Mouse (Mus musculus): ENCODE data around the gene Cpe. TPM values are rescaled to one million over a fixed set of nuclear protein-coding genes. Genes with fewer than 3 reads are reported as not detected.

Gene Cpe
- polyA plus RNA-seq, 1 experiment from 2014 or later: 229 TPM

- Histone ChIP-seq H3K4me3 (replicated peaks) (no peak overlapping the region), H3K27ac (replicated peaks) (no peak overlapping the region), H3K36me3 (no peaks in the 10 kb centered on the region), H3K4me2 (replicated peaks) (no peak overlapping the region), H3K9me3 (replicated peaks) (no peaks in the 10 kb centered on the region), H3K27me3 (no peaks in the 10 kb centered on the region), H3K9ac (no peak overlapping the region), H3K4me1 (peaks cover 6% of the 10 kb centered on the region; the same call in 1 of the 2 replicates)
- ATAC-seq (ENCODE audit: insufficient number of reproducible peaks, low FRiP score, low TSS enrichment, low read depth): no peak
These were observed 40.6 kb downstream of the Cpe start for GRCm38 (mm10) chr8:64652285-64652684.

GRCm38 (mm10) chr8:64648063-64648462 is 44.8 kb downstream of the Cpe start:
- Histone ChIP-seq H3K4me3 (replicated peaks) (no peak overlapping the region), H3K4me1 (peaks cover 6% of the 10 kb centered on the region; the same call in 1 of the 2 replicates), H3K9ac (no peak overlapping the region), H3K9me3 (replicated peaks) (no peaks in the 10 kb centered on the region), H3K27me3 (no peaks in the 10 kb centered on the region), H3K36me3 (no peaks in the 10 kb centered on the region), H3K4me2 (replicated peaks) (no peak overlapping the region), H3K27ac (replicated peaks) (0 out of 2 replicates have a peak overlapping the region, but pooled peaks have one; percentile 35)
- 78% methylated on average over 4 of the region's 4 CpGs for WGBS
- ATAC-seq (ENCODE audit: insufficient number of reproducible peaks, low FRiP score, low TSS enrichment, low read depth): no peak

GRCm38 (mm10) chr8:64647148-64647547 is 45.7 kb downstream of the Cpe start:
- no peaks in the 10 kb centered on the region for H3K36me3 ChIP-seq
- H3K9me3 ChIP-seq (replicated peaks): no peaks in the 10 kb centered on the region
- H3K4me1 ChIP-seq: peaks cover 6% of the 10 kb centered on the region; the same call in 1 of the 2 replicates
- ATAC-seq (ENCODE audit: insufficient number of reproducible peaks, low FRiP score, low TSS enrichment, low read depth): no peak
- 70% methylated on average over 3 of the region's 3 CpGs for WGBS
- H3K4me3 ChIP-seq (replicated peaks): no peak overlapping the region
- no peaks in the 10 kb centered on the region for H3K27me3 ChIP-seq
- H3K4me2 ChIP-seq (replicated peaks): no peak overlapping the region
- peak overlapping the region; percentile 34; the same call in 1 of the 2 replicates for H3K27ac ChIP-seq (replicated peaks)
- no peak overlapping the region for H3K9ac ChIP-seq

- ATAC-seq (ENCODE audit: insufficient number of reproducible peaks, low FRiP score, low TSS enrichment, low read depth): no peak
- Histone ChIP-seq H3K9me3 (replicated peaks) (no peaks in the 10 kb centered on the region), H3K27ac (replicated peaks) (0 out of 2 replicates have a peak overlapping the region, but pooled peaks have one; percentile 34), H3K4me1 (peaks cover 6% of the 10 kb centered on the region; the same call in 1 of the 2 replicates), H3K27me3 (no peaks in the 10 kb centered on the region), H3K36me3 (no peaks in the 10 kb centered on the region), H3K9ac (no peak overlapping the region), H3K4me2 (replicated peaks) (no peak overlapping the region), H3K4me3 (replicated peaks) (no peak overlapping the region)
- 95% methylated on average over 5 of the region's 5 CpGs for WGBS
These were observed 46.4 kb downstream of the Cpe start for GRCm38 (mm10) chr8:64646421-64646820.

GRCm38 (mm10) chr8:64644108-64645005 is 48.5 kb downstream of the Cpe start:
- no peaks in the 10 kb centered on the region for H3K36me3 ChIP-seq
- WGBS: 62% methylated on average over 12 of the region's 12 CpGs
- H3K4me3 ChIP-seq (replicated peaks): no peak overlapping the region
- no peak overlapping the region for H3K27ac ChIP-seq (replicated peaks)
- no peaks in the 10 kb centered on the region for H3K27me3 ChIP-seq
- no peak overlapping the region for H3K9ac ChIP-seq
- no peak overlapping the region for H3K4me2 ChIP-seq (replicated peaks)
- no peaks in the 10 kb centered on the region for H3K9me3 ChIP-seq (replicated peaks)
- peaks cover 6% of the 10 kb centered on the region; the same call in 1 of the 2 replicates for H3K4me1 ChIP-seq
- ATAC-seq (ENCODE audit: insufficient number of reproducible peaks, low FRiP score, low TSS enrichment, low read depth): no peak

GRCm38 (mm10) chr8:64643382-64643781 is 49.5 kb downstream of the Cpe start:
- Histone ChIP-seq H3K27me3 (no peaks in the 10 kb centered on the region), H3K27ac (replicated peaks) (no peak overlapping the region), H3K9me3 (replicated peaks) (no peaks in the 10 kb centered on the region), H3K4me2 (replicated peaks) (no peak overlapping the region), H3K9ac (no peak overlapping the region), H3K36me3 (no peaks in the 10 kb centered on the region), H3K4me3 (replicated peaks) (no peak overlapping the region), H3K4me1 (peaks cover 6% of the 10 kb centered on the region; the same call in 1 of the 2 replicates)
- no peak for ATAC-seq (ENCODE audit: insufficient number of reproducible peaks, low FRiP score, low TSS enrichment, low read depth)
- 77% methylated on average over 4 of the region's 4 CpGs for WGBS

GRCm38 (mm10) chr8:64642799-64643198 is 50.1 kb downstream of the Cpe start:
- no peak overlapping the region for H3K4me3 ChIP-seq (replicated peaks)
- H3K9ac ChIP-seq: no peak overlapping the region
- H3K27ac ChIP-seq (replicated peaks): no peak overlapping the region
- ATAC-seq (ENCODE audit: insufficient number of reproducible peaks, low FRiP score, low TSS enrichment, low read depth): no peak
- no peaks in the 10 kb centered on the region for H3K9me3 ChIP-seq (replicated peaks)
- peaks cover 6% of the 10 kb centered on the region; the same call in 1 of the 2 replicates for H3K4me1 ChIP-seq
- H3K36me3 ChIP-seq: no peaks in the 10 kb centered on the region
- no peak overlapping the region for H3K4me2 ChIP-seq (replicated peaks)
- H3K27me3 ChIP-seq: no peaks in the 10 kb centered on the region
- WGBS: 90% methylated on average over 3 of the region's 3 CpGs

GRCm38 (mm10) chr8:64640599-64640998 is 52.3 kb downstream of the Cpe start:
- Histone ChIP-seq H3K9me3 (replicated peaks) (no peaks in the 10 kb centered on the region), H3K27me3 (no peaks in the 10 kb centered on the region)

GRCm38 (mm10) chr8:64639676-64640075 is 53.2 kb downstream of the Cpe start:
- H3K27me3 ChIP-seq: no peaks in the 10 kb centered on the region
- no peak overlapping the region for H3K9ac ChIP-seq
- WGBS: 80% methylated on average over 5 of the region's 5 CpGs
- no peak overlapping the region for H3K27ac ChIP-seq (replicated peaks)
- H3K4me3 ChIP-seq (replicated peaks): no peak overlapping the region
- H3K4me2 ChIP-seq (replicated peaks): no peak overlapping the region
- H3K9me3 ChIP-seq (replicated peaks): no peaks in the 10 kb centered on the region
- ATAC-seq (ENCODE audit: insufficient number of reproducible peaks, low FRiP score, low TSS enrichment, low read depth): no peak
- H3K4me1 ChIP-seq: no peaks in the 10 kb centered on the region
- no peaks in the 10 kb centered on the region for H3K36me3 ChIP-seq

More at GRCm38 (mm10) chr8:64640599-64640998, 52.3 kb downstream of the Cpe start:
- no peak for ATAC-seq (ENCODE audit: insufficient number of reproducible peaks, low FRiP score, low TSS enrichment, low read depth)
- Histone ChIP-seq H3K4me2 (replicated peaks) (no peak overlapping the region), H3K4me1 (no peaks in the 10 kb centered on the region), H3K27ac (replicated peaks) (no peak overlapping the region), H3K36me3 (no peaks in the 10 kb centered on the region), H3K9ac (no peak overlapping the region), H3K4me3 (replicated peaks) (no peak overlapping the region)
- WGBS: 43% methylated on average over 1 of the region's 1 CpGs

- Histone ChIP-seq H3K27me3 (no peaks in the 10 kb centered on the region), H3K4me1 (0 out of 2 replicates have a peak, but pooled peaks cover 2% of the 10 kb centered on the region), H3K4me3 (replicated peaks) (no peak overlapping the region), H3K36me3 (no peaks in the 10 kb centered on the region), H3K4me2 (replicated peaks) (no peak overlapping the region), H3K27ac (replicated peaks) (no peak overlapping the region), H3K9ac (no peak overlapping the region), H3K9me3 (replicated peaks) (no peaks in the 10 kb centered on the region)
- no peak for ATAC-seq (ENCODE audit: insufficient number of reproducible peaks, low FRiP score, low TSS enrichment, low read depth)
- 78% methylated on average over 3 of the region's 3 CpGs for WGBS
These were observed 58.0 kb downstream of the Cpe start for GRCm38 (mm10) chr8:64634901-64635300.

- Histone ChIP-seq H3K9me3 (replicated peaks) (no peaks in the 10 kb centered on the region), H3K4me2 (replicated peaks) (no peak overlapping the region), H3K36me3 (no peaks in the 10 kb centered on the region), H3K9ac (no peak overlapping the region), H3K27me3 (no peaks in the 10 kb centered on the region), H3K27ac (replicated peaks) (no peak overlapping the region), H3K4me1 (0 out of 2 replicates have a peak, but pooled peaks cover 2% of the 10 kb centered on the region), H3K4me3 (replicated peaks) (no peak overlapping the region)
- WGBS: 70% methylated on average over 8 of the region's 8 CpGs
- no peak for ATAC-seq (ENCODE audit: insufficient number of reproducible peaks, low FRiP score, low TSS enrichment, low read depth)
These were observed 58.6 kb downstream of the Cpe start for GRCm38 (mm10) chr8:64634131-64634865.
